Mouse (Mus musculus): ENCODE data around the gene Usp47.
"Not testable (repeated sequence)": the region's sequence is repeated elsewhere in the genome, so short reads cannot be mapped to it uniquely, and the experiment has no call there.

The Usp47 gene

GRCm38 (mm10) chr7:112040271-112040670, 17.0 kb downstream of the Usp47 start:
- no peak for DNase-seq (ENCODE audit: low spot score in 2 of 2)

- DNase-seq (ENCODE audit: low spot score in 2 of 2), result no peak
These were observed 19.5 kb downstream of the Usp47 start for GRCm38 (mm10) chr7:112042758-112043157.

GRCm38 (mm10) chr7:112045249-112045648, 21.9 kb downstream of the Usp47 start:
- no peak for DNase-seq (ENCODE audit: low spot score in 2 of 2)

DNA sequence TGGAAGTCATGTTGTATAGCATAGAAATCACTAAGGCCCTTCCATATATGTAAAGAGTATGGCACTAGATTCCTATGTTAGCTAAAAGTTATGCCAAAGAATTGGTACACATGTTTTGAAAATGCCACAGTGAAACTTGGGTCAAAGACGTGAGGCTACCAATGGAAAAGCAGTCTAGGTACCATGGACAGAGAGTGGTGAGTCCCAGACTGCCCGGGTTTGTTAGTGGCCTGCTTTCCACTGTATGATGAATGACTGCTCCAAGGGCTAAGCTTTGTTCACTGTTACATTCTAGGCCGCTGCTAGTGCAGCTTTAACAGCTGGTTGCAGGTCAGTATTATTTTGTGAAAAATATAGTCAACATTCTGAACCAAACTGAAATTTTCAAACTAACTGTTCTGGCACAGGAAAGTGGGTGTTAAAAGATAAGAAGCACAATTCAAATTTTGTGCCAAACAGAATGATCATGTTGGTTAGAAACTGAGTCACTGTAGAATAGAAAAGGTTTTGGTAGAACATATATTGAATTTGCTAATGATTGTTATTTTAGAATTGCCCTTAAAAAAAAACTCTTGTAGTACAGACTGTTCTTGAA, 22.6 kb downstream of the Usp47 start:
- DNase-seq (ENCODE audit: low spot score in 2 of 2), result no peak

DNA sequence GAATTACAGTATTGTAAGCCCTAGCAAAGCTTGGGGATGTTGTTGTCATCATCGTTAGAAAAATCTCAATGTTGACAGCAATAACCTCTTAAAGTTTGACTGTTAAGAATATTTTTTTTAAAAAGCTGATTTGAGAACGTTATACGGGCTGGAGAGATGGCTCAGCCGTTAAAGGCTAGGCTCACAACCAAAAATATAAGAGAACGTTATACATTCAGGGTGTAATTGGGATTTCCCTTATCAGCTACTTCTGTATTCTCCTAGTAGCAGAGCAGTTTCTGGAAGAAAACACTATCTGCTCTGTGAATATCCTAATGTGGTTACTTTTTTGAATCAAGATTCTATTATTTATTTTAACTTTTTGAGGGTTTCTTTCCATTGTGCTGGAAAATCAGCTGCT, 25.3 kb downstream of the Usp47 start:
- DNase-seq (ENCODE audit: low spot score in 2 of 2), result no peak

- no peak for DNase-seq (ENCODE audit: low spot score in 2 of 2)
These were observed 30.4 kb downstream of the Usp47 start for GRCm38 (mm10) chr7:112053667-112054066.

GRCm38 (mm10) chr7:112055901-112056625, 32.8 kb downstream of the Usp47 start:
- DNase-seq (ENCODE audit: low spot score in 2 of 2), result no peak

DNA sequence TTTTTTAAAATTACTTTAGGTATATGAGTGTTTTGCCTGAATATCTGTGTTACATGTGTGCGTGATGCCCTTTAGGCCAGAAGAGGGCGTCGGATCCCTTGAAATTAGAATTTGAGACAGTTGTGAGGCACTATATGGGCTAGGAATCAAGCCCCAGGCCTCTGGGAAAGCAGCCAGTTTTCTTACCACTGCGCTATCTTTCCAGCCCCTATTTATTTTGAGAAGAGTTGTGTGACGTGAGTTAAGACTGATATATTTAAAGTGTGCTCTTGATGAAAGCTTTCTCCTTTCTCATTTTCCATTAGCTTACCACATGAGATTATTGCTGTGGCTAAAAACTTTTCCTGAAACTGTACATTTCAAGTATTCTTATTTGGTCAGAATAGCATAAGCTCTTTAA, 51.6 kb downstream of the Usp47 start:
- no peak for DNase-seq (ENCODE audit: low spot score in 2 of 2)

DNA sequence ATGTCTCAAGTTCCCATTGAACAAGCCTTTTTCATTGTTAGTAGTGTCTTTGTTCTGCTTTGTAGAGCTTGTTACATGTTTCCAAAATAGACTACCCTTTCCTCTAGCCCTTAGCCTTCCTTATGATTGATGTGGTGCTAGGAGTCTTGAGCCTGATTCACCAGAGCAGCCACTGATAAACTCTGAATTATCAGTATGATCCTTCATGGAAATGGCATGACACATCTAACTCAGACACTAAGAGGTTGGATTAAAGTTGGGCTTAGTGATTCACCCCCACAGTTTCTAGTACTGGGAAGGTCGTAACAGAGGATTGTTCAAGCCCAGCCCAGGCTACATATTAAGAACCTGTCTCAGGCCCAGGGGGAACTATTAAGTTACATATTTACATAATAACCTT, 59.3 kb downstream of the Usp47 start:
- no peak for DNase-seq (ENCODE audit: low spot score in 2 of 2)

- DNase-seq (ENCODE audit: low spot score in 2 of 2), result no peak
These were observed 60.9 kb downstream of the Usp47 start for GRCm38 (mm10) chr7:112084222-112084621.

DNA sequence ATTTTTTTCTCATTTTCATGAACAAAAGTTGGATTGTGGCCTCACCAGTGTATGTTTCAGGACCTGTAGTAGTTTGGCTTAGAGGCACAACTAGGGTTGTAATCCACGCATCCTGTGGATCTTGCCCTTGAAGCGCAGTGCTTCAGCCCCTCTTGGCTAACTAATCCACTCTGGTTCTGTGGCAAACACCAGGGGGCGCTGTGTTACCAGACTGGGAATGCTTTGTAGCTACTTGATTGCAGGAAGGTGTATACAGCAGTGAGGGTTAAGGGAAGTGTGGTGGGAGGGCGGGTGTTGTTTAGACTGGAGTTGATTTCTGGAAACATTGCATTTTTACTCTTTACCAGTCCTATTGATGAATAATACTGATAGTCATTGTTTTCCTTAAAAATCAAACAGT, 61.8 kb downstream of the Usp47 start:
- DNase-seq (ENCODE audit: low spot score in 2 of 2), result peak; percentile 88 to 91

DNA sequence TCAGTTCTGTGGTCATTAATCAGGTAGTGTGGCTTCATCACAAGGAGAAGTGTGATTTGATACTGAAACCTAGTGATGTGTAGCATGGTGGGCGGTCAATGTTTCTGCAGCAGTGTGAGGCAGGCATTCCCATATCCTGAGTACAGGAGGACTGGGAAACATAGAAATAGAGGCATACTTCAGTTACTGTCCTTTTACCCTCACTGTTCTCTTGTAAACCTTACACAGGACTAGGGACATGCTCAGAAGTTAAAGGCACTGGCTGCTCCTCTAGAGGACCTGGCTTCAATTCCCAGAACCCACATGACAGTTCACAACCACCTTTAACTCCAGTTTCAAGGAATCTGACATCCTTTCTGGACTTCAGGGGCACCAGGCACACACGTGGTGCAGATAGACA, 62.9 kb downstream of the Usp47 start:
- no peak for DNase-seq (ENCODE audit: low spot score in 2 of 2)

DNA sequence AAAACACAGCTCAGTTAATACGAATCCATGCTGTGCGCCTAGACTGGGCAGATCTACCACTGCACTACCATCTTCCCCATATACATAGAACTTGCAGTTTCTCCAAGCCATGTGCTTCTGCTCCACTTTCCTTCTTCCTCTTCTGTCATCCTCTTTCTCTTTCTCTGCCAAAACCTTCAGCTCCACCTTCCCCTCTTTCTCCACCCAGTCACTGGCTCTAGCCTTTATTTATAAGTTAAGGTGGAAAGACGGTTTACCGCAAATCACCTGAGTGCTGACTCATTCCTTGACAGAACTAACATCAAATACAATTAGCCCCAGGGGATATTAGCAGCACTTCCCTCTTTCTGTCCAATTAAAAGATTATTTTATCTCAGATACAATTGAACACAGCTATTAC, 71.6 kb downstream of the Usp47 start:
- not testable (repeated sequence) for DNase-seq (ENCODE audit: low spot score in 2 of 2)

DNA sequence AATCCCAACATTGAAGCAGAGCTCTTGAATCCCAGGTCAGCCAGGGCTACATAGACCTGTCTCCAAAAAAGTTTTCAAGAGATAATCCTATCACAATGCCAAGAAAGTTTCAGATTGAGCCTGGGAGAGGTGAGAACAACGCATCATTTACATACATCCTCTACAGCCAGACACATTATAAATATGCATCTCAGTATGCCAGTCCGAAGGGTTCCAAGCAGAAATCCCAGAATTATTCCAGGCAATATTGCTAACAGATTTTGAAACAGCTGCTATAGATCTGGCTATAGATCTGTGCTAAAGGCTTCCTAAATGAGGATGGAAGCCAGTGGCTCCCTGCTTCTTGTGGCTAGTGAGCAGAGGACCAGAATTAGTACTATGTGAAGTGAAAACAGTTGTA, 77.6 kb downstream of the Usp47 start:
- DNase-seq (ENCODE audit: low spot score in 2 of 2), result no peak

- no peak for DNase-seq (ENCODE audit: low spot score in 2 of 2)
These were observed 79.6 kb downstream of the Usp47 start for GRCm38 (mm10) chr7:112102933-112103332.

GRCm38 (mm10) chr7:112103816-112104215, 80.5 kb downstream of the Usp47 start:
- DNase-seq (ENCODE audit: low spot score in 2 of 2), result no peak

- DNase-seq (ENCODE audit: low spot score in 2 of 2), result no peak
These were observed 85.5 kb downstream of the Usp47 start for GRCm38 (mm10) chr7:112108757-112109156.

GRCm38 (mm10) chr7:112110638-112111372, 87.5 kb downstream of the Usp47 start:
- no peak for DNase-seq (ENCODE audit: low spot score in 2 of 2)

GRCm38 (mm10) chr7:112117501-112117900, 94.2 kb downstream of the Usp47 start:
- DNase-seq (ENCODE audit: low spot score in 2 of 2), result no peak

DNA sequence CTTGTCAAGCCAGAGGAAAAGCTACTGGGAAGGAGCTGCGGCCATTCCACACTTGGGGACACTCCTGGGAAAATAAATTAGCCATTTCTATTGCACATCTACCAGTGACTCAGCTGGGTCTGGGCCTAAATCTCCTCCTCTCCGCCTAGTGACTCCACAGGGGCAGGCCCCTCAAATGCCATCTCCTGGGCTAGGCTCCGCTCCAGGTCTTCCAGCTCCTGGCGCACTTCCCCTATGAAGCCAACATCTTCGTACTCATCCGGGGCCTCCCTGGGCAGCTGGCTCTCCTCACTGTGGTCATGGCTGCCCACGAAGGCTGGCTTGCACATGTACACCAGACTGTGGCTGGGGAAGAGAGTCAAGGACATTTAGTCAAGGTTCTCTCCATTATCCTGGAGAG, 94.8 kb downstream of the Usp47 start:
- no peak for DNase-seq (ENCODE audit: low spot score in 2 of 2)

- no peak for DNase-seq (ENCODE audit: low spot score in 2 of 2)
These were observed 95.9 kb downstream of the Usp47 start for GRCm38 (mm10) chr7:112119248-112119647.

GRCm38 (mm10) chr7:112120861-112121810, 97.8 kb downstream of the Usp47 start:
- no peak for DNase-seq (ENCODE audit: low spot score in 2 of 2)

All from right cerebral cortex, adult 2 months (tissue).